Mouse (Mus musculus) neural tube, embryonic 11.5 days (tissue): ENCODE results near the gene Sycp1. TPM values are rescaled to one million over a fixed set of nuclear protein-coding genes. Genes with fewer than 3 reads are reported as not detected.

ENCODE experiments used
- ATAC-seq: fragments of 200-750 bp; cut with Nextera tagmentation; 2 replicates; pipeline ENCODE4 v1.8.0; 2017; ENCODE audit warnings: moderate number of reproducible peaks, mild to moderate bottlenecking, moderate TSS enrichment, moderate library complexity; ENCODE audit not compliant: insufficient read depth, low FRiP score, low TSS enrichment
- DNase-seq: peaks from one replicate; pipeline ENCODE4 v3.0.0-alpha.2; 2015; ENCODE audit warnings: low spot score
- H3K27ac ChIP-seq: fragments of 300-500 bp; sonication (generic); 2 replicates; pipeline ENCODE4 v1.5.1; 2014; ENCODE audit warnings: low read depth, mild to moderate bottlenecking, low read length
- H3K27me3 ChIP-seq: fragments of 300-500 bp; sonication (generic); 2 replicates; pipeline ENCODE4 v1.6.1; 2014; ENCODE audit warnings: mild to moderate bottlenecking, low read length, mixed read lengths; ENCODE audit not compliant: control insufficient read depth, insufficient read depth
- H3K36me3 ChIP-seq: fragments of 300-500 bp; sonication (generic); 2 replicates; pipeline ENCODE4 v1.6.1; 2014; ENCODE audit warnings: mild to moderate bottlenecking, low read length, moderate library complexity, mixed read lengths; ENCODE audit not compliant: control insufficient read depth, insufficient read depth
- H3K4me1 ChIP-seq: fragments of 300-500 bp; sonication (generic); 2 replicates; pipeline ENCODE4 v1.6.1; 2014; ENCODE audit warnings: low read length, mixed read lengths; ENCODE audit not compliant: control insufficient read depth, insufficient read depth
- H3K4me2 ChIP-seq: fragments of 300-500 bp; sonication (generic); 2 replicates; pipeline ENCODE4 v1.6.1; 2014; ENCODE audit warnings: low read depth, mild to moderate bottlenecking, moderate library complexity
- H3K4me3 ChIP-seq: fragments of 300-500 bp; sonication (generic); 2 replicates; pipeline ENCODE4 v1.5.1; 2014; ENCODE audit warnings: low read depth, low read length
- H3K9ac ChIP-seq: fragments of 300-500 bp; sonication (generic); 2 replicates; pipeline ENCODE4 v1.6.1; 2014; ENCODE audit warnings: mild to moderate bottlenecking, low read length
- H3K9me3 ChIP-seq: fragments of 300-500 bp; sonication (generic); 2 replicates; pipeline ENCODE4 v1.6.1; 2016; ENCODE audit warnings: low read length; ENCODE audit not compliant: control insufficient read depth
- WGBS: fragments of 180-500 bp; shearing (Covaris S2); extraction: QIAGEN DNeasy Blood & Tissue Kit; methylation state at CpG from one replicate; pipeline ENCODE4 v1.1.7; 2014; 5-methylcytosine and 5-hydroxymethylcytosine counted together
- polyA plus RNA-seq: library from polyadenylated mRNA; unstranded; fragments of >200 nt; fragmentation: Nextera tagmentation; extraction: Ambion mirVana; gene quantifications from 2 replicates; pipeline ENCODE4 v1.2.1, GENCODE M21; 2014

Gene Sycp1
- polyA plus RNA-seq, result not detected in 2 replicates

DNA sequence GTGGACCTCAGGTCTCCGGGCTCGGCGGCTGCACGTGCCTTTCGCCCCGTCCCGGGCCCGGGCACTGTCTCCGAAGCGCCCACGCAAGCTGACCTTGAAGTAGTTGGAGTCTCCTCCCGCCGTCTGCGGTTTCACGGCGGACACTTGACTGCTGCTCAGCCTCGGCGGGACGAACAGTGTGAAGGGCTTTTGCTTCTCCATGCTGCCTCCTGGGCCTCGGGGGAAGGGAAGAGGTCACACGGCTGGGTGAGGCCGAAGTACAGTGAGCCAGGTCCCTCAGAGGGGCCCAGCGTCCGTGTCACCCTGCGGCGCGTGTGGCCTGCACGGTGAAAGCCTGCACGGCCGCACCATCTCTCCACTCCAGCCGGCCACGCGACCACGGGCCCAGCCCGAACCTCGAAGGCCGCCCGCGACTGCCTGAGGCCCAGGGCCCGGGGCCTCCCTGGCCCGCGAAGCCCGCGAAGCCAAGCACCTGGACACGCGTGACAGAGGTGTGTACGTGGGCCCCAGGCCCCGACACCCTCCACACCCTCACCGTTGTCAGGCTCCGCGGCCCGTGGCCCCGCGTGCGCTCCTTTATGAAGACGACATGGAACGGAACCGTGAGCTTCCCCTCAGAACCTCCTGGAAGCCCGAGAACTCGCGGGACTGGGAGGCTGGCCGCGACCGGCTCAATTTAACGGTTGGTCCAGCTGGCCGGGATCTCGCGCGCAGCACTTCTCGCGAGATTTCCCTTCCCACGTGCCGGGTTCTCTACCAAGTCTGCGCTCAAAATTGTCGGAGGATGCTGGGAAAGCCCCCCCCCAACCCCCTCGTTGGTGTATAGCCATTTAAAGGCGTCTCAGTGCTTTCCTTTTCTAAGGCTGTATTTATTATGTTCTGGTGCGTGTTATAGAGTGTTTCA is at the start of gene Sycp1:
Gene Sycp1 (minus strand): TSS at position 650 of the 904 bp plus-strand sequence.
- DNase-seq (no peak), ATAC-seq (no peak)
- Histone ChIP-seq H3K9ac (no peak within 1 kb of the TSS), H3K4me1 (no peaks in the 10 kb centered on the region), H3K9me3 (peaks cover 4% of the 10 kb centered on the region; the same call in 1 of the 2 replicates), H3K4me3 (no peak within 1 kb of the TSS), H3K4me2 (no peak within 1 kb of the TSS), H3K27ac (no peak within 1 kb of the TSS), H3K27me3 (no peaks in the 10 kb centered on the region), H3K36me3 (no peaks in the 10 kb centered on the region)
- WGBS, result 93% methylated on average over 78 of the region's 78 CpGs

DNA sequence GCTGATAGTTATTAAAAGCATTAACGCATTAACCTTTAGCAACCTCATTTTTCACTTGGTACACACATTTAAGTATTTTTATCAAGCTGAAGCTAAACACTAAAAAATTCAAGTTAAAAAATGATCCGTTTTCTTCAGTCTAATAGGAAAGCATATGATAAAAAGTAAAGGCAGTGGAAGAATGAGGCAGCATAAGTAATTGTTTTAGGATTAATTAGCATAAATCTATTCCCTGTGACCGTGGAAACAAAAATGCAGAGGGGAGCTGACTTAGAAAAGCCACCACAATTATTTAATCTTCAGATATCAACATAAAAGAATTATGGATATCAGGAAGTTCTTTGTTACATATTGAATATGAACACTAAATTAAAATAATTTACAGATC is 44.4 kb upstream of the Sycp1 start:
- H3K27ac ChIP-seq, result no peak overlapping the region
- DNase-seq, result no peak

DNA sequence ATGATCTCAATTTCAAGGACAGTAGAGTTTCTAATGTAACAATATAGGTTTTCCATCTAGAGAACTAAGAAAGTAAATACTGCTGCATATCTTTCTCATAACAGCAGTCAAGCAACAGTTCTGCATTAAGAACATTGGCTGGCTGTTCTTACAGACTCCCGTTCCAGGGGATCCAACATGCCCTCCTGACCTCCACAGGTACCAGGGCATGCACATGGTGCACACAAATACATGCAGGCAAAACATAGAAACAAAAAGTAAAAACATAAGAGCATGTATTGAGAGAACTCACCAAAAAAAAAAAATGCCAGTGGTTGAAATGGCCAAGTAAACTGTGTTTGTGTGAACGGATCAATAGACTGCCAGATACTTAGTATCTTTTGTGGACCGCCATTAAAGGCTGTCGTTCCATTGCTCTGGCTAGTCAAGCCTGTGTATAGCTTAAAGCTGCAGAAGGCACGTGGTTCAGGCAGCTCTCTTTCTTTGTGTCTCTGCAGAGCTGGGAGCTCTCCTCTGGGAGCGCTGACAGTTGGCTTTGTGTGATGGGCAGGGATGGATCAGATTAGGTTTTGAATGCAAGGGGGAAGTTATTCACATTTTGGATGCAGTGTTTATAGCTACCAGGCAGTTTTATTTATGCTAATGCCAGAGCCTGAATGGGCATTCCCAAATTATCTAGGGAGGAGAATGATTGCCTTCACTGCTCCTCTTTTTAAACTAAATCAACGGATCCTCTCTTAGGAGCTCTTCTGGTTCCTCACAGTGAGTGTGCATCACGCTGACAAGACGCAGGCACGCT is 43.8 kb upstream of the Sycp1 start:
- Histone ChIP-seq H3K4me3 (no peak overlapping the region), H3K27me3 (no peaks in the 10 kb centered on the region), H3K4me2 (0 out of 2 replicates have a peak overlapping the region, but pooled peaks have one; percentile 3), H3K27ac (0 out of 2 replicates have a peak overlapping the region, but pooled peaks have one; percentile 23), H3K36me3 (no peaks in the 10 kb centered on the region), H3K4me1 (no peaks in the 10 kb centered on the region), H3K9ac (peak overlapping the region; percentile 8), H3K9me3 (no peaks in the 10 kb centered on the region)
- DNase-seq, result peak; percentile 68
- 27% methylated on average over 10 of the region's 10 CpGs for WGBS
- ATAC-seq, result peak; percentile 93

More for the DNA sequence above, 44.4 kb upstream of the Sycp1 start:
- Histone ChIP-seq H3K36me3 (no peaks in the 10 kb centered on the region), H3K9ac (peak overlapping the region; percentile 8), H3K4me2 (0 out of 2 replicates have a peak overlapping the region, but pooled peaks have one; percentile 3), H3K27me3 (no peaks in the 10 kb centered on the region), H3K9me3 (no peaks in the 10 kb centered on the region), H3K4me1 (no peaks in the 10 kb centered on the region), H3K4me3 (no peak overlapping the region)
- 59% methylated on average over 3 of the region's 3 CpGs for WGBS
- no peak for ATAC-seq

DNA sequence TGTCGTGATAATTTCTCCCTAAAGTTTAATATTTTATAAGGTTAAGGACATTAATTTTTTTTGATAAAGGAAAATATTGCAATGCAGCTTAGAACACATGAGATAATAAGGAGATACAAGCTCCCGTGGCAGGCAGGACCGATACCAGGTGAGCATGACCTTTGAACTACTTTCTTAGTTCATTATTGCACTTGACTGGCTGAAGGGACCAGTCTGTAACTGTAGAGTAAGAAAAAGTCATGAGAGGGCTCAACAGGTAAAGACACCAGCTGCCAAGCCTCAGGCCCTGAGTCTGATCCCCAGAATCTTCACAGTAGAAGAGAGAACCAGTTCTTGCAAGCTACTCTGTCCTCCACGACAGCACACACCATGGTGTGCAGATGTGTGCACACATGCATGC is 41.0 kb upstream of the Sycp1 start:
- no peak overlapping the region for H3K9ac ChIP-seq
- H3K9me3 ChIP-seq, result no peaks in the 10 kb centered on the region
- no peaks in the 10 kb centered on the region for H3K36me3 ChIP-seq
- no peak overlapping the region for H3K4me2 ChIP-seq
- ATAC-seq (no peak), DNase-seq (no peak)
- no peak overlapping the region for H3K27ac ChIP-seq
- WGBS, result 85% methylated on average over 4 of the region's 4 CpGs
- no peaks in the 10 kb centered on the region for H3K4me1 ChIP-seq
- H3K4me3 ChIP-seq, result no peak overlapping the region
- no peaks in the 10 kb centered on the region for H3K27me3 ChIP-seq

DNA sequence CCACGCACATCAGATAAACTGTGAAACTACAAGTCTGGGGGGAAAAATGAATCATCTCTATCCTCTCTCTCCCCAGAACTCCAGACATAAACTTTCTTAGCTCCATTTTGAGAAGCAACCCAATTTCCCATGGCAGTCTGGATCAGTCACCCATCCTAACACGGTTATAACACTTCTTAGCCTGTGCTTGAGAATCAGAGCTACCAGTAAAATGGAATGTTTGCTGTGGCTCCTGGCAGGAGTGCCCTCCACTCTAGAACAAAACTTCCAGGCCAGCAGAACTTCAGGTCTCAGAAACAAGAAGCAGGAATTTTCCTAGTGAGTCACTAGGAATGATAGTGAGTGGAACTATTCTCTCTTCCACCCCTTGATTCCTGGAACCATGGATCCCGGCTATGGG is 34.6 kb upstream of the Sycp1 start:
- Histone ChIP-seq H3K4me1 (no peaks in the 10 kb centered on the region), H3K9ac (no peak overlapping the region), H3K9me3 (no peaks in the 10 kb centered on the region), H3K27ac (no peak overlapping the region), H3K4me3 (no peak overlapping the region), H3K4me2 (no peak overlapping the region), H3K27me3 (no peaks in the 10 kb centered on the region), H3K36me3 (no peaks in the 10 kb centered on the region)
- WGBS, result 93% methylated on average over 3 of the region's 3 CpGs
- ATAC-seq, result no peak
- no peak for DNase-seq

DNA sequence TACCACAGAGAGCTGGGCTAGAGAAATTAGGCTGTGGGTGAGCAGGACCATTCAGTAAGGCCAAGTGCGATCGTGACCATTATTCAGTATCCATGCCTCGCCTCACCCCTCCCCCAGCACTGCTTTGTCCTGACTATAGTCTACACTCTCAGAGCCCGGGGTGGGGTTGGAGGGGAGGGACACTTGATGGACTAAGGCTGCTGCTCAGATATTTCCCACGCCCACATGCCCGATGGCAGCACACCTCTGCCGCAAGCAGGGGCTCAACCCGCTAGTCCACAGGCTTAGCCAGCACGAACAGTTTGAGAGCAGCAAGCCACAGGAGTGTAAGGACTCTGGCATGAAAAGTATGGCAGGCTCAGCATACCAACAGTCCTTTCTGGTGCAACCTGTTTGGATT is 34.2 kb upstream of the Sycp1 start:
- no peak overlapping the region for H3K27ac ChIP-seq

DNA sequence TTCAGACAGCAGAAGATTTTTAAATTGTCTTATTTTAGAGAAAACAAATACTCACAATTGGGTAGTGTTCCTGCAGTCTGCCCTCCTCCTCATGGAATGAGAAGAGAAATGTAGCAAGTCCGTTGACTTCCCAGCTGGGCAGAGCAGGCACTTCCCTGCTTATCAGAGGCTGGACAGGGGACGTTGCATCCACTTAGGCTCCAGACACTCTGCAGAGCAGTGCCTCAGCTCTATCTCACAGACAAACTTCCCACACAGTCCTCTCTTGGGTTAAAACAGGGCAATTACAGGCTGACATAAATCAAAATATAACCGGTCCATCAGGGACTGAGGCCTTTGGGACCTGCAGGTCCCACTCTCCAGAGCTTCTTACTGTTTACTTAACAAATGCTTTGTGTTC is 28.1 kb upstream of the Sycp1 start, which contains the start of gene Nr1h5:
Gene Nr1h5 (minus strand): TSS at position 101 of the 400 bp plus-strand sequence.
- Histone ChIP-seq H3K4me3 (no peak within 1 kb of the TSS), H3K4me1 (no peaks in the 10 kb centered on the region), H3K27me3 (no peaks in the 10 kb centered on the region), H3K36me3 (no peaks in the 10 kb centered on the region), H3K9me3 (no peaks in the 10 kb centered on the region), H3K27ac (no peak within 1 kb of the TSS), H3K4me2 (no peak within 1 kb of the TSS), H3K9ac (no peak within 1 kb of the TSS)
- no peak for DNase-seq
- 61% methylated on average over 3 of the region's 3 CpGs for WGBS
- ATAC-seq, result no peak

More for the DNA sequence above, 34.2 kb upstream of the Sycp1 start:
- WGBS, result 55% methylated on average over 9 of the region's 9 CpGs
- no peak overlapping the region for H3K9ac ChIP-seq
- no peaks in the 10 kb centered on the region for H3K36me3 ChIP-seq
- H3K4me2 ChIP-seq, result no peak overlapping the region
- no peaks in the 10 kb centered on the region for H3K27me3 ChIP-seq
- ATAC-seq (peak; percentile 88), DNase-seq (peak; percentile 54)
- H3K4me1 ChIP-seq, result no peaks in the 10 kb centered on the region
- no peak overlapping the region for H3K4me3 ChIP-seq
- no peaks in the 10 kb centered on the region for H3K9me3 ChIP-seq

DNA sequence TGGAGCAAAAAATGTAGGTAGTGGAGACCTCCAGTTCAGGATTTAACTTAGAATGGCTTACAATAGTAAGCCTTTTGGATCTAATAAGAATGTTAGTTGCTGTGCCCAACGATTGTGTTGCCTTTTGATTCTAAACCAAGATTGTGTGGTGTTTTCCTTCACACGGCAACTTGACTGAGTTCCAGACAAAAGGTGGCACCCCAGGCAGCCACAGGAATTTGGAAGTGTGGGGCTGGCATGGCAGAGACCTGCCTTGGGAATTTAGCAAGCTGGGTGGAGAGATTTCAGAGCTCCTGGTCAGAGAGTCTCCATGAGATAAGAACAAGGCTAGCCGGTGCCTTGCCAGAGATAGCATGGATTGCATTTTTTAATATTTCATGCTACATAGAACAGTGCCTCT is 19.7 kb upstream of the Sycp1 start:
- Histone ChIP-seq H3K9me3 (no peaks in the 10 kb centered on the region), H3K4me1 (no peaks in the 10 kb centered on the region), H3K9ac (no peak overlapping the region), H3K27ac (no peak overlapping the region), H3K27me3 (no peaks in the 10 kb centered on the region), H3K4me2 (no peak overlapping the region), H3K4me3 (no peak overlapping the region), H3K36me3 (no peaks in the 10 kb centered on the region)
- 74% methylated on average over 3 of the region's 3 CpGs for WGBS
- DNase-seq (no peak), ATAC-seq (no peak)
